Mouse (Mus musculus): ENCODE measurements around the gene Rab44.

Rab44 gene

GRCm38 (mm10) chr17:29136236-29136635 lies 22.3 kb downstream of the Rab44 start:
- DNase-seq = peak; percentile 75

- DNase-seq = no peak
These were observed 24.0 kb downstream of the Rab44 start for GRCm38 (mm10) chr17:29137906-29138305.

GRCm38 (mm10) chr17:29141577-29141976 lies 27.6 kb downstream of the Rab44 start:
- no peak for DNase-seq

GRCm38 (mm10) chr17:29143266-29143665 lies 29.3 kb downstream of the Rab44 start:
- DNase-seq = no peak

GRCm38 (mm10) chr17:29145101-29145500 lies 31.2 kb downstream of the Rab44 start:
- no peak for DNase-seq

GRCm38 (mm10) chr17:29147273-29147672 lies 33.3 kb downstream of the Rab44 start:
- no peak for DNase-seq

- DNase-seq = no peak
These were observed 33.8 kb downstream of the Rab44 start for GRCm38 (mm10) chr17:29147773-29148172.

GRCm38 (mm10) chr17:29149766-29150165 lies 35.8 kb downstream of the Rab44 start:
- DNase-seq = no peak

- DNase-seq = no peak
These were observed 38.6 kb downstream of the Rab44 start for GRCm38 (mm10) chr17:29152547-29152946.

GRCm38 (mm10) chr17:29154247-29154646 lies 40.3 kb downstream of the Rab44 start:
- no peak for DNase-seq

GRCm38 (mm10) chr17:29155355-29156135 lies 41.6 kb downstream of the Rab44 start:
- no peak for DNase-seq

GRCm38 (mm10) chr17:29156396-29156795 lies 42.5 kb downstream of the Rab44 start:
- no peak for DNase-seq

- DNase-seq = no peak
These were observed 42.9 kb downstream of the Rab44 start for GRCm38 (mm10) chr17:29156866-29157265.

GRCm38 (mm10) chr17:29158899-29159298 lies 45.0 kb downstream of the Rab44 start:
- DNase-seq = no peak

- DNase-seq = no peak
These were observed 45.4 kb downstream of the Rab44 start for GRCm38 (mm10) chr17:29159320-29159719.

GRCm38 (mm10) chr17:29159743-29160455 lies 46.0 kb downstream of the Rab44 start:
- DNase-seq = no peak

GRCm38 (mm10) chr17:29162334-29162733 lies 48.4 kb downstream of the Rab44 start:
- no peak for DNase-seq

GRCm38 (mm10) chr17:29164469-29165111 lies 50.6 kb downstream of the Rab44 start:
- peak; percentile 68 for DNase-seq

GRCm38 (mm10) chr17:29165452-29165851 lies 51.5 kb downstream of the Rab44 start:
- DNase-seq = no peak

- no peak for DNase-seq
These were observed 52.1 kb downstream of the Rab44 start for GRCm38 (mm10) chr17:29165967-29166578.

GRCm38 (mm10) chr17:29167371-29167770 lies 53.4 kb downstream of the Rab44 start:
- DNase-seq = peak; percentile 51

- DNase-seq = no peak
These were observed 54.5 kb downstream of the Rab44 start for GRCm38 (mm10) chr17:29168438-29168837.

- no peak for DNase-seq
These were observed 55.2 kb downstream of the Rab44 start for GRCm38 (mm10) chr17:29168996-29169601.
